Mouse (Mus musculus): ENCODE results near the gene Gm49378.

GRCm38 (mm10) chr14:55614565-55615178, 23.0 kb downstream of the Gm49378 start:
- no peak for TF ChIP-seq CTCF (IDR thresholded peaks at IDR 0.05; ENCODE audit: control insufficient read depth, insufficient read depth, insufficient read length)
- no peak for TF ChIP-seq MYOD1 (IDR thresholded peaks at IDR 0.05; ENCODE audit: control insufficient read depth, insufficient read length, low read depth)
- no peak for TF ChIP-seq FOSL1 (IDR thresholded peaks at IDR 0.05; ENCODE audit: insufficient read depth, low read length, poor library complexity, severe bottlenecking)
- no peak for TF ChIP-seq MYOG (IDR thresholded peaks at IDR 0.05; ENCODE audit: control insufficient read depth, extremely low read depth, insufficient read length)

Data from C2C12 (cell line).